Mouse (Mus musculus): ENCODE measurements around the gene Dnajb12.
A peak's percentile ranks its signal among the peaks of the same experiment; 100 is the strongest.

The Dnajb12 gene

GRCm38 (mm10) chr10:59920810-59921681, 41.7 kb downstream of the Dnajb12 start:
- peak; percentile 56 to 63 for DNase-seq

GRCm38 (mm10) chr10:59923493-59923892, 44.1 kb downstream of the Dnajb12 start:
- DNase-seq, result no peak

- DNase-seq, result peak in 1 of 2 experiments; percentile 32
These were observed 44.9 kb downstream of the Dnajb12 start for GRCm38 (mm10) chr10:59924305-59924704.

- DNase-seq, result no peak
These were observed 49.8 kb downstream of the Dnajb12 start for GRCm38 (mm10) chr10:59929205-59929604.

- DNase-seq, result no peak
These were observed 51.6 kb downstream of the Dnajb12 start for GRCm38 (mm10) chr10:59930996-59931395.

- no peak for DNase-seq
These were observed 53.2 kb downstream of the Dnajb12 start for GRCm38 (mm10) chr10:59932521-59932920.

GRCm38 (mm10) chr10:59934039-59934438, 54.7 kb downstream of the Dnajb12 start:
- no peak for DNase-seq

- DNase-seq, result no peak
These were observed 56.9 kb downstream of the Dnajb12 start for GRCm38 (mm10) chr10:59936058-59936856.

- no peak for DNase-seq
These were observed 59.3 kb downstream of the Dnajb12 start for GRCm38 (mm10) chr10:59938662-59939061.

- DNase-seq, result no peak
These were observed 59.7 kb downstream of the Dnajb12 start for GRCm38 (mm10) chr10:59939081-59939480.

- peak; percentile 55 to 64 for DNase-seq
These were observed 63.0 kb downstream of the Dnajb12 start for GRCm38 (mm10) chr10:59942281-59942846.

GRCm38 (mm10) chr10:59942847-59943420, 63.6 kb downstream of the Dnajb12 start:
- DNase-seq, result peak; percentile 68 to 73

GRCm38 (mm10) chr10:59943421-59943989, 64.1 kb downstream of the Dnajb12 start:
- DNase-seq, result peak; percentile 66 to 69

- DNase-seq, result peak in 1 of 2 experiments; percentile 42
These were observed 66.1 kb downstream of the Dnajb12 start for GRCm38 (mm10) chr10:59945416-59945815.

- no peak for DNase-seq
These were observed 67.0 kb downstream of the Dnajb12 start for GRCm38 (mm10) chr10:59946362-59946761.

- no peak for DNase-seq
These were observed 68.1 kb downstream of the Dnajb12 start for GRCm38 (mm10) chr10:59947296-59948073.

- DNase-seq, result no peak
These were observed 69.3 kb downstream of the Dnajb12 start for GRCm38 (mm10) chr10:59948363-59949254.

Measured in cerebellum, postnatal 36 days (tissue).